Mouse (Mus musculus) CH12.LX (cell line): ENCODE data around the gene Gm45837. TPM values are rescaled to one million over a fixed set of nuclear protein-coding genes. Genes with fewer than 3 reads are reported as not detected.
A peak's percentile ranks its signal among the peaks of the same experiment; 100 is the strongest.

Experiments
- DNase-seq: peaks from one replicate; pipeline ENCODE4 v3.0.0-alpha.2; 2013; ENCODE audit errors: extremely low read depth
- H3K27ac ChIP-seq: 2 replicates; pipeline ENCODE4 v1.5.1; 2012; ENCODE audit warnings: low read depth, mild to moderate bottlenecking, control low read depth, moderate library complexity; ENCODE audit not compliant: insufficient read depth
- H3K27me3 ChIP-seq: replicated peaks from 2 replicates; pipeline ENCODE3; 2012; ENCODE audit warnings: inconsistent platforms
- H3K36me3 ChIP-seq, 2 experiments: replicated peaks in 1 of 2; 2 replicates each; pipeline versions ENCODE3 to v1.6.1; 2012; ENCODE audit warnings: inconsistent platforms in 1 of 2, low read length in 1 of 2, mild to moderate bottlenecking in 1 of 2, mixed read lengths in 1 of 2, moderate library complexity in 1 of 2; ENCODE audit not compliant: control insufficient read depth in 1 of 2, insufficient read depth in 1 of 2
- H3K4me1 ChIP-seq, 2 experiments: 2 replicates each; pipeline ENCODE4 v1.6.1; 2012; ENCODE audit warnings: inconsistent platforms in 1 of 2, moderate library complexity in 1 of 2; ENCODE audit not compliant: insufficient read depth in 2 of 2, control insufficient read depth in 1 of 2
- H3K4me2 ChIP-seq: 2 replicates; pipeline ENCODE4 v1.6.1; 2012; ENCODE audit warnings: low read depth, mild to moderate bottlenecking, control low read depth; ENCODE audit not compliant: poor library complexity, insufficient read depth, severe bottlenecking
- H3K4me3 ChIP-seq, 3 experiments: fragments of 150-350 bp in 1 of 3; sonication (generic) in 1 of 3; replicated peaks in 1 of 3; 2 replicates each; pipeline versions ENCODE3 to v1.5.1; 2011 to 2012; ENCODE audit warnings: low read depth in 2 of 3, low read length in 2 of 3, mild to moderate bottlenecking in 2 of 3, moderate library complexity in 2 of 3, control low read depth in 1 of 3, improper control_type of control experiment in 1 of 3, inconsistent platforms in 1 of 3, mixed read lengths in 1 of 3; ENCODE audit not compliant: poor library complexity in 1 of 3
- H3K79me2 ChIP-seq: replicated peaks from 2 replicates; pipeline ENCODE4 v1.6.1; 2012; ENCODE audit warnings: mild to moderate bottlenecking, moderate library complexity; ENCODE audit not compliant: control insufficient read depth, poor library complexity, insufficient read depth, severe bottlenecking; ENCODE audit errors: extremely low read depth
- H3K9ac ChIP-seq: 2 replicates; pipeline ENCODE4 v1.6.1; 2012; ENCODE audit warnings: low read depth, mild to moderate bottlenecking, control low read depth, moderate library complexity; ENCODE audit not compliant: insufficient read depth
- H3K9me3 ChIP-seq: replicated peaks from 2 replicates; pipeline ENCODE3; 2012; ENCODE audit warnings: low read length, inconsistent platforms, mixed read lengths
- BHLHE40 ChIP-seq: IDR thresholded peaks from 2 replicates; pipeline ENCODE4 v1.6.1; 2011; ENCODE audit warnings: mild to moderate bottlenecking, low read depth, low read length, improper control_type of control experiment
- E2F4 ChIP-seq: IDR thresholded peaks from 2 replicates; pipeline ENCODE4 v1.6.1; 2011; ENCODE audit warnings: low read depth, low read length, improper control_type of control experiment; ENCODE audit not compliant: insufficient replicate concordance
- ETS1 ChIP-seq: conservative IDR thresholded peaks from 2 replicates; pipeline ENCODE4 v1.6.1; 2012; ENCODE audit warnings: low read depth, mild to moderate bottlenecking, inconsistent platforms, low read length, improper control_type of control experiment, moderate library complexity
- GABPA ChIP-seq: IDR thresholded peaks from 2 replicates; pipeline ENCODE4 v1.6.1; 2012; ENCODE audit warnings: low read depth, low read length, improper control_type of control experiment, inconsistent platforms; ENCODE audit not compliant: insufficient replicate concordance
- HCFC1 ChIP-seq: IDR thresholded peaks from 2 replicates; pipeline ENCODE4 v1.6.1; 2012; ENCODE audit warnings: low read depth, mild to moderate bottlenecking, inconsistent platforms, low read length, improper control_type of control experiment
- JUN ChIP-seq: IDR thresholded peaks from 2 replicates; pipeline ENCODE4 v1.6.1; 2011; ENCODE audit warnings: low read depth, mild to moderate bottlenecking, low read length, improper control_type of control experiment, moderate library complexity; ENCODE audit not compliant: insufficient read depth
- JUND ChIP-seq: conservative IDR thresholded peaks from 2 replicates; pipeline ENCODE4 v1.6.1; 2011; ENCODE audit warnings: low read depth, low read length, improper control_type of control experiment
- MAFK ChIP-seq: IDR thresholded peaks from 2 replicates; pipeline ENCODE4 v1.6.1; 2011; ENCODE audit warnings: low read length, improper control_type of control experiment; ENCODE audit not compliant: insufficient replicate concordance
- MYC ChIP-seq: IDR thresholded peaks from 2 replicates; pipeline ENCODE4 v1.6.1; 2011; ENCODE audit warnings: low read depth, mild to moderate bottlenecking, improper control_type of control experiment, low read length
- POLR2A ChIP-seq: IDR thresholded peaks from 2 replicates; pipeline ENCODE4 v1.6.1; 2011; ENCODE audit warnings: low read depth, mild to moderate bottlenecking, improper control_type of control experiment, low read length
- POLR2AphosphoS2 ChIP-seq: IDR thresholded peaks from 2 replicates; pipeline ENCODE4 v1.6.1; 2011; ENCODE audit warnings: low read depth, low read length, improper control_type of control experiment
- RCOR1 ChIP-seq: conservative IDR thresholded peaks from 2 replicates; pipeline ENCODE4 v1.6.1; 2012; ENCODE audit warnings: low read depth, mild to moderate bottlenecking, inconsistent platforms, low read length, improper control_type of control experiment
- TCF12 ChIP-seq: IDR thresholded peaks from 2 replicates; pipeline ENCODE4 v1.6.1; 2014; ENCODE audit warnings: low read depth, mild to moderate bottlenecking, inconsistent platforms, low read length, improper control_type of control experiment
- UBTF ChIP-seq: IDR thresholded peaks from 2 replicates; pipeline ENCODE4 v1.6.1; 2012; ENCODE audit warnings: low read depth, mild to moderate bottlenecking, inconsistent platforms, low read length, improper control_type of control experiment, moderate library complexity
- USF1 ChIP-seq: IDR thresholded peaks from 2 replicates; pipeline ENCODE4 v1.6.1; 2014; ENCODE audit warnings: low read depth, mild to moderate bottlenecking, inconsistent platforms, low read length, improper control_type of control experiment
- USF2 ChIP-seq: conservative IDR thresholded peaks from 2 replicates; pipeline ENCODE4 v1.6.1; 2011; ENCODE audit warnings: low read depth, low read length, improper control_type of control experiment
- ZMIZ1 ChIP-seq: IDR thresholded peaks from 2 replicates; pipeline ENCODE4 v1.6.1; 2012; ENCODE audit warnings: low read depth, mild to moderate bottlenecking, inconsistent platforms, low read length, improper control_type of control experiment
- dilution Hi-C: fragments of 300-500 bp; cut with MboI; formaldehyde crosslinking; loops from 2 replicates; pipeline ENCODE4 v1.14.3; 2020; ENCODE audit warnings: low sequenced_read_pairs; ENCODE audit not compliant: extremely low pct_unique_long_range_greater_than_20kb, extremely low pct_ligation_motif_present
- in situ Hi-C: fragments of 300-500 bp; cut with MboI; formaldehyde crosslinking; loops from 3 replicates; pipeline ENCODE4 v1.14.3; 2019; ENCODE audit warnings: low sequenced_read_pairs, low pct_ligation_motif_present, low pct_unique_long_range_greater_than_20kb, mixed read lengths
- polyA plus RNA-seq: library from polyadenylated mRNA; unstranded; fragments of >175 nt; gene quantifications from 2 replicates; pipeline ENCODE4 v1.2.1, GENCODE M21; 2012; ENCODE audit warnings: low read depth; ENCODE audit not compliant: insufficient read length
- total RNA-seq, 2 experiments: library from RNA; depleted of rRNA; stranded (reverse); fragments of 300-350 nt in 1 of 2; fragments of >200 nt in 1 of 2; gene quantifications; 2 replicates each; pipeline ENCODE4 v1.2.3; 2012 to 2014

The Gm45837 gene
- total and polyA plus RNA-seq, 3 experiments: 0.04 to 0.84 TPM; not detected in 1

- H3K4me3 ChIP-seq: peak overlapping the region in 2 of 3 experiments; percentile 13 to 51
- peaks cover 6% of the 10 kb centered on the region for H3K79me2 ChIP-seq
- in situ Hi-C loops: loop anchor here (10.0 kb wide), 2 partner anchors 315 to 405 kb away; partner anchors contain the start of gene P2ry6
- H3K9ac ChIP-seq: peak overlapping the region; percentile 93; the same call in 1 of the 2 replicates
- H3K27ac ChIP-seq: no peak overlapping the region
- dilution Hi-C loops: no loop called here
- DNase-seq: no peak
- TF ChIP-seq POLR2AphosphoS2 (no peak), UBTF (no peak), ETS1 (peak; percentile 24; the same call in 1 of the 2 replicates), POLR2A (no peak)
- H3K4me1 ChIP-seq: peaks cover 43 to 75% of the 10 kb centered on the region in 2 experiments
- no peaks in the 10 kb centered on the region for H3K9me3 ChIP-seq
- H3K27me3 ChIP-seq: no peaks in the 10 kb centered on the region
- H3K36me3 ChIP-seq: peaks cover 4 to 68% of the 10 kb centered on the region in 2 experiments
- 0 out of 2 replicates have a peak overlapping the region, but pooled peaks have one; percentile 74 for H3K4me2 ChIP-seq
These were observed 31.0 kb upstream of the Gm45837 start for GRCm38 (mm10) chr7:101379732-101380131.

GRCm38 (mm10) chr7:101381512-101381911 lies 29.2 kb upstream of the Gm45837 start:
- DNase-seq: no peak
- H3K27me3 ChIP-seq: no peaks in the 10 kb centered on the region
- H3K4me2 ChIP-seq: 0 out of 2 replicates have a peak overlapping the region, but pooled peaks have one; percentile 55
- dilution Hi-C loops: no loop called here
- no peak overlapping the region for H3K27ac ChIP-seq
- in situ Hi-C loops: no loop called here
- H3K36me3 ChIP-seq: peaks cover 5 to 69% of the 10 kb centered on the region in 2 experiments
- H3K9me3 ChIP-seq: no peaks in the 10 kb centered on the region
- H3K4me1 ChIP-seq: peaks cover 52 to 85% of the 10 kb centered on the region in 2 experiments
- peaks cover 6% of the 10 kb centered on the region for H3K79me2 ChIP-seq
- TF ChIP-seq E2F4 (no peak), MYC (no peak), ETS1 (no peak), TCF12 (no peak), USF1 (no peak), ZMIZ1 (no peak), USF2 (no peak), JUN (no peak), POLR2AphosphoS2 (no peak), MAFK (no peak), BHLHE40 (no peak), GABPA (no peak), UBTF (no peak), JUND (no peak), HCFC1 (no peak), RCOR1 (no peak)
- peak overlapping the region in 1 of 3 experiments; percentile 15 for H3K4me3 ChIP-seq
- no peak overlapping the region for H3K9ac ChIP-seq
